Mouse (Mus musculus) limb, embryonic 13.5 days (tissue): ENCODE measurements around the gene Mfge8. TPM values are rescaled to one million over a fixed set of nuclear protein-coding genes. Genes with fewer than 3 reads are reported as not detected.

Experiments used
- ATAC-seq: fragments of 200-750 bp; cut with Nextera tagmentation; 2 replicates; pipeline ENCODE4 v1.8.0; 2017; ENCODE audit warnings: low read depth, moderate number of reproducible peaks, moderate TSS enrichment; ENCODE audit not compliant: low FRiP score
- H3K27ac ChIP-seq: fragments of 300-500 bp; sonication (generic); 2 replicates; pipeline ENCODE4 v1.5.1; 2015; ENCODE audit warnings: inconsistent platforms, mild to moderate bottlenecking, moderate library complexity
- H3K27me3 ChIP-seq: fragments of 300-500 bp; sonication (generic); 2 replicates; pipeline ENCODE4 v1.6.1; 2015; ENCODE audit warnings: mild to moderate bottlenecking, inconsistent platforms
- H3K36me3 ChIP-seq: fragments of 300-500 bp; sonication (generic); 2 replicates; pipeline ENCODE4 v1.6.1; 2015; ENCODE audit warnings: inconsistent platforms, mild to moderate bottlenecking, moderate library complexity
- H3K4me1 ChIP-seq: fragments of 300-500 bp; sonication (generic); 2 replicates; pipeline ENCODE4 v1.6.1; 2015; ENCODE audit warnings: inconsistent platforms
- H3K4me2 ChIP-seq: fragments of 300-500 bp; sonication (generic); replicated peaks from 2 replicates; pipeline ENCODE4 v1.6.1; 2015; ENCODE audit warnings: inconsistent platforms, mild to moderate bottlenecking, moderate library complexity
- H3K4me3 ChIP-seq: fragments of 300-500 bp; sonication (generic); 2 replicates; pipeline ENCODE4 v1.5.1; 2015; ENCODE audit warnings: moderate library complexity, mild to moderate bottlenecking, inconsistent platforms
- H3K9ac ChIP-seq: fragments of 300-500 bp; sonication (generic); 2 replicates; pipeline ENCODE4 v1.6.1; 2015; ENCODE audit warnings: mild to moderate bottlenecking, inconsistent platforms
- H3K9me3 ChIP-seq: fragments of 300-500 bp; sonication (generic); 2 replicates; pipeline ENCODE4 v1.6.1; 2016; ENCODE audit warnings: inconsistent platforms
- WGBS: fragments of 180-500 bp; shearing (Covaris S2); methylation state at CpG from one replicate; pipeline ENCODE4 v1.1.7; 2015; 5-methylcytosine and 5-hydroxymethylcytosine counted together
- polyA plus RNA-seq: library from polyadenylated mRNA; unstranded; fragments of >200 nt; fragmentation: Nextera tagmentation; extraction: Ambion mirVana; gene quantifications from 2 replicates; pipeline ENCODE4 v1.2.1, GENCODE M21; 2015

Mfge8 gene
- polyA plus RNA-seq, 1 experiment from 2014 or later: 166 TPM

DNA sequence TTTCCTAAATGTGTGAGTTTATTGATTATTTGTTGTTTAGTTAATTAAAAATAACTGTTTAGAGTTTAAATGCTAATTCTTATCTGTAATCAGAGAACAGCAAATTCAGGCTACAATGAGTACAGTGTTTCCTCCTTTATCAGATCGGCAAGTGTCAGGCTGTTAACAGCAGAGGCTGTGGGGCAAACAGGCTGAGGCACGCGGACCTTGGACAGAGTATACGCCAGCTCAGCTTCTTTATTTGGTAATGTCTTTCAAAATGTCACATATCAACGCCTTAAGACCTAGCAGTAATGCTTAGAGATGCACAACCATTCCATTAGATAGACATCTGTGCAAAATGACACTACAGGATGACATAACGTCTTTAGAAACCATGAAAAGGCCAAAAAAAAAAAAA is 662 bp upstream of the Mfge8 start:
- no peak overlapping the region for H3K9ac ChIP-seq
- H3K4me2 ChIP-seq: peak overlapping the region; percentile 83; the same call in 1 of the 2 replicates
- H3K27me3 ChIP-seq: no peaks in the 10 kb centered on the region
- H3K36me3 ChIP-seq: peaks cover 9% of the 10 kb centered on the region
- H3K27ac ChIP-seq: no peak overlapping the region
- H3K4me1 ChIP-seq: peaks cover 27% of the 10 kb centered on the region
- no peaks in the 10 kb centered on the region for H3K9me3 ChIP-seq
- no peak for ATAC-seq
- H3K4me3 ChIP-seq: no peak overlapping the region
- 64% methylated on average over 6 of the region's 6 CpGs for WGBS

DNA sequence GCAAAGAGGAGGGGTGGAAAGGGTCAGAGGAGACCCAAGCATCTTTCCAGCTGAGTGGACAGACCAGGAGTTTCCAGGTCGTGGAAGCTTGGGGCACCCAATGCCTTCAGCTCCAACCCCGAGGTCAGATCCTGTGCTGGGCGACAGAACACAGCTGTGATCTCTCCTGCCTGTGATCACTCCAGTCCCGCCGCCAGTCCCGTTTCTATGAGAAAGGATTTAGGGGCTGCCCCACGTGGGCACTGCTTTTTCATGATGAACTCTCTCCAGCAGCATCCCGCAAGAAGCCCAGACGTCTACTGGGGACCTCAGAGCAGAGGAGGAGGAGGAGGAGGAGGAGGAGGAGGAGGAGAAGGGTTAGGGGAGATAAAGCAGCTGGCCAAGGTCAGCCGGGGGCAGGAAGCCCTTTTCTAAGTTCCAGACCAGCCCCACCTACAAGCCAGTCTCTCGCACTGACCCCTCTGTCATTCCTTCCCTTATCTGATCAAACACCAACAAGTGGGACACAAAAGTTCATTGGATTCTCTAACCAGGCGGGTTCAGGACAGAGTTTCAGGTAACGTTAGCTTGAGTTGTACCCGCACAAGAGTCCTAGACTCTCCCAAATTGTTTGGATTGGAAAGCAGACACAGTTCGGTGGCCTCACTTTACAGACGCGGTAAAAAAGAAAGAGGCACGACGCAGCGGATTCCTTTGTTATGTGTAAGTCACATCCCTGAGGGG is 768 bp downstream of the Mfge8 start:
- peak overlapping the region; percentile 74 for H3K4me3 ChIP-seq
- H3K4me1 ChIP-seq: peaks cover 27% of the 10 kb centered on the region
- H3K27ac ChIP-seq: peak overlapping the region; percentile 67; the same call in 1 of the 2 replicates
- H3K4me2 ChIP-seq: peak overlapping the region; percentile 83
- no peaks in the 10 kb centered on the region for H3K27me3 ChIP-seq
- under 1% methylated on average over 20 of the region's 20 CpGs for WGBS
- ATAC-seq: no peak
- H3K36me3 ChIP-seq: peaks cover 23% of the 10 kb centered on the region
- H3K9me3 ChIP-seq: no peaks in the 10 kb centered on the region
- H3K9ac ChIP-seq: peak overlapping the region; percentile 83

DNA sequence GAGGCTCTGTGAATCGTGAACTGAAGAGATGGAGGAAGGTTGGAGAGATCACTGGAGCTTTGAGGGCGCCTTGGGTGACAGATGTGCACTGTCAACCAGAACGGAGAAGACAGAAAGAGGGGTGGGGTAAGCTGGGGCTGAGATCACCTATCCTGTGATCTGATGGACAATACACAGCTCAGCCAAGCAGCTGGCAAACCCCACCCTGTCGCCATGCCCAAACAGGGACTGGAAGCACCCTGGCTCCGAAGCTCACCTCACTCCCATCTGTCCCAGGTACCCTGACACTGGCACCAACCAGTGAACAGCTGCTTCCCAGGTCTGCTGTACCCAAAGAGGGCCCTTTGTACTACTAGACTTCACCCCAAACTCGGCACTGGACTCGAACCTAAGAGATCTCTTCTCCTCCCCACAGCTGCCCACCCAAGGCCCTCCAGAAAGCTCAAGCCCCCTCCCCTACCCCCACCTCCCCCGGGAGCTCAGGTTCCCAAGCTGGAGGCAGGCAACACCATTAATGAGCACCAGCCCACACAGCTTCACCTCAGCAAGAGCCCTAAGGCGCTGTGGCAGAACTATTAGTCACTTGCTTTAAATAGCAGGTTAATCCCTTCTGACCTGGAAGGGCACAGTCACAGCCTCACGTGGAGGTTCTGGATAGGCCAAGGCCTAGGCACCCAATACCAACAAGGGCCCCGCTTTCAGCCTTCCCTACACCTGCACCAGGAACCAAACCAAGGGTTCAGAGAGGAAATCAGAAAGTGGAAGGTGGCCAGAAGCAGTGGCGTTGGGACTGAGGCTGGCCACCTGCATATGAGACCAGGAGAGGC is 1.6 kb downstream of the Mfge8 start:
- H3K4me2 ChIP-seq: peak overlapping the region; percentile 83
- H3K27ac ChIP-seq: no peak overlapping the region
- peaks cover 27% of the 10 kb centered on the region for H3K4me1 ChIP-seq
- H3K27me3 ChIP-seq: no peaks in the 10 kb centered on the region
- no peak for ATAC-seq
- H3K4me3 ChIP-seq: peak overlapping the region; percentile 74
- H3K36me3 ChIP-seq: peaks cover 32% of the 10 kb centered on the region
- H3K9ac ChIP-seq: peak overlapping the region; percentile 83
- no peaks in the 10 kb centered on the region for H3K9me3 ChIP-seq
- WGBS: 38% methylated on average over 12 of the region's 12 CpGs

DNA sequence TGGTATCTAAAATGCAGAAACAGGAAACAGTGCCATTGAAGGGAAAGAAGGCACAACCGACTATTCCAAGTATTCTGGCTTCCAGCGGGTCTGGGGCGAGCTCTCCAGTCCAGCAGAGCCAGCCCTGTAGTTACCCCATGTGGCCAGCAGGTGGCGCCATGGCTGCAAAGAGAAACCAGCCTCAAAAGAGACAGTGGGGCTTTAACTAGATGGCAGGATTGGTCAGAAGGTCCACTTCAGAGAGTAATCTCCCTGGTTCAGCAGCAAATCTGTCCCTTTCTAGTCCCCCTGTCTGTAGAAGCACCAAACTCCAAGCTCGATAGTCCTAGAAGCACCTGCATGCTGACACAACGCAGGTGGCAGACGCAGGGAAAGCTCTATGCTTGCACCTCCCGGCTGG is 8.0 kb downstream of the Mfge8 start:
- no peaks in the 10 kb centered on the region for H3K4me1 ChIP-seq
- no peaks in the 10 kb centered on the region for H3K9me3 ChIP-seq
- H3K4me2 ChIP-seq: no peak overlapping the region
- H3K36me3 ChIP-seq: peaks cover 83% of the 10 kb centered on the region
- H3K27me3 ChIP-seq: no peaks in the 10 kb centered on the region
- H3K9ac ChIP-seq: no peak overlapping the region
- WGBS: 38% methylated on average over 8 of the region's 8 CpGs
- ATAC-seq: no peak
- H3K4me3 ChIP-seq: no peak overlapping the region
- no peak overlapping the region for H3K27ac ChIP-seq

DNA sequence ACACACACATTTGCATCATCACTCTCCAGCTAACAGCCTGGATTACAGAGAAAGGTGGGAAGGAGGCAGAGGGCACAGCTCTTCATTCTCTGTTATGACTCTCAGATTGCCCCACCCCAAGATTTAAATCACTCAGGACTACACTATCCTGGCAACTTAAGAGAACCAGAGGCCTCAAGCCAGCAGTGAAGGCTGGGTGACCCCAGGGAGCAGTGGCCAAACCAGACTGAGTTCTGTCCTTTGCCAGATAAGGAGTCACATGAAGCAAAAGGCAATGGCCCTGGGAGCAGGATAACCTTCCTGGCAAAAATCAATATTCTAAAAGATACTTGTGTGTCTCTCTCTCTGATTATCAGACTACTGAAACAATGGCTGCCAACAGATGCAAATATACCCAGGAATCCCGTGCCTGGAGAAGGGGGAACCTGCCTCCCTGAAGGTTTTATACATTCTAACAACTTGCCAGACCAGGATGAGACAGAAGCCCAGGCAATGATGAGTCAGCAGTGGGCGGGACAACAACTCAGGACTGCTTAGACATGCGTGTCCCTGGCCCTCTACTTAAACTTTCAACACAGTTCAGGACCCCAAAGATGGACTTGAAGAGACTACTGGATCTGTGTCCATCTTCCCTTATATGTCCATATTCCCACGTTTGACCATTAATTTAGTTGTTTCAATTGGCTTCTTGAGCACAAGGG is 8.8 kb downstream of the Mfge8 start:
- H3K36me3 ChIP-seq: peaks cover 88% of the 10 kb centered on the region
- no peaks in the 10 kb centered on the region for H3K27me3 ChIP-seq
- 69% methylated on average over 4 of the region's 4 CpGs for WGBS
- H3K4me3 ChIP-seq: no peak overlapping the region
- H3K27ac ChIP-seq: no peak overlapping the region
- no peak for ATAC-seq
- H3K4me2 ChIP-seq: no peak overlapping the region
- H3K4me1 ChIP-seq: no peaks in the 10 kb centered on the region
- no peak overlapping the region for H3K9ac ChIP-seq
- H3K9me3 ChIP-seq: no peaks in the 10 kb centered on the region

DNA sequence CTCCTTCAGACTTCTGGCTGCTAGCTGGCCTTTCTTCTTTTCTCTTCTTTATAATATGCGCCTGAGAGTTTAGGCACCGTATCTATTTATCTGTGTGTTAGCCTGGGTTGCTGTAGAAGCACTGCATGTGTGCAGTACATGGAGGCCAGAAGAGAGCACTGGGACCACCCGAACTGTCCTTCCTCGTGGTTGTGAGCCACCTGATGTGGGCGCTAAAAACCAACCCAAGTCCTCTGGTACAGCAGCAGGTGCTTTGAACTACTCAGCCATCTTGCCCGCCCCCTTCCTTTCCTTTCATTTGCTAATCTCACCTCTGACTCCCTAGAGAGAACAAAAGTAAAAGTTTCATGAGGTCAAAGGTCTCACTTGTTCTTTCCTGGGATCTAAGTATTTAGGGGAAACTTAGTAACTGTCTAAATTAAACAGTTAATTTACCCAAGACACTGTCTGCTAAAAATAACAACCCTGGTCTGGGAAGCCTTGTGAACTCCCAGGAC is 9.5 kb downstream of the Mfge8 start:
- no peaks in the 10 kb centered on the region for H3K9me3 ChIP-seq
- 57% methylated on average over 6 of the region's 6 CpGs for WGBS

DNA sequence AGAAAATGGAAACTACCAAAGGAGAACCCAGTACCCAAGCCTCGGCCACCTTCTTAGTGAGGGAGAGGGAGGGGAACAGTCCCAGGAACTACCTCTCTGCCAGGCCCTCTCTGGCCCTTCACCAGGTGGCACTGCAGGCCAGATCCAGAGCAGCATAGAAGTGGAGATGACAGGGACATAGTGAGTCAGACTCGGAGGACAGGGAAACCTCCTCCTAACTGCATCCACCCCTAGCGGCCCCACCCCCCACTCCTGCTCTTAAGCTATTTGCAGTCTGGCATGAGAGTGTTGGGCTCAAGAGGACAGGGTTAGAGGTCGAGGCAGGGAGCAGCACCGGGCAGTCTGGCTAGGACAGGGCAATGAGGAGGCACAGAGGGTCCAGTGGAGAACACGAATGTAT is 15.5 kb downstream of the Mfge8 start:
- Histone ChIP-seq H3K9me3 (no peaks in the 10 kb centered on the region), H3K4me3 (no peak overlapping the region), H3K9ac (no peak overlapping the region), H3K36me3 (peaks cover 50% of the 10 kb centered on the region), H3K4me1 (peaks cover 16% of the 10 kb centered on the region), H3K4me2 (no peak overlapping the region), H3K27me3 (peaks cover 12% of the 10 kb centered on the region), H3K27ac (no peak overlapping the region)
- ATAC-seq: no peak
- WGBS: 41% methylated on average over 6 of the region's 6 CpGs

More for the DNA sequence above, 9.5 kb downstream of the Mfge8 start:
- H3K27ac ChIP-seq: no peak overlapping the region
- no peak overlapping the region for H3K4me2 ChIP-seq
- H3K4me3 ChIP-seq: no peak overlapping the region
- no peak overlapping the region for H3K9ac ChIP-seq
- no peaks in the 10 kb centered on the region for H3K27me3 ChIP-seq
- H3K36me3 ChIP-seq: peaks cover 88% of the 10 kb centered on the region
- no peaks in the 10 kb centered on the region for H3K4me1 ChIP-seq
- ATAC-seq: no peak

DNA sequence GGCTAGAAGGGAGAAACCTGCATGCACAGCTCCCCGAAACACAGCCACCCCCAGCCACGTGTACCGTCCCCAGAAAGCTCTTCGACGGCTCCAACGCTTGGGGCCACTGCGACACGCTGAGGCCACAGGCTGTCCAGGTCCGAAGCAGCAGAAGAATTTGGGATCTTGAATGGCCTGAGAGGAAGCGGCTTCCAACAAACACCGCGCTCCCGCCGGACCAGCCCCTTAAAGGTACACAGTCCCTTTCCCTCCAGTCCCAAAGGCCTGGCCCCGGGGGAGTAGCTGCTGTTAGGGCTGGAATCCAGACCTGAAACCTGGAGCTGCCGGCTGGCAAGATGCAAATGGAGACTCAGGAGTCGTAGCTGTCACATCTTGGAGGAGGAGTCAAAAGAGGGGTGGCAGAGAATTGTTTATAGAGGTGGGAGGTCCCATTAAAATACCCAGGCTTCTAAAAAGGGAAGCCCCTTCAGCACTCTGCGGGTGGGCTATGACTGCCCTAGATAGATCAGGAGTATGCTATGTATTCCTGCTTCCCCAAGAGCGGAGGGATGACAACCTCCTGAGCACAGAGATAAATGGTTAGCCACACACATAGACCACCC is 17.9 kb downstream of the Mfge8 start, which contains the start of gene Hapln3:
TSS of gene Hapln3 (minus strand) at position 176 of the 602 bp plus-strand sequence.
- Histone ChIP-seq H3K4me2 (peak within 1 kb of the TSS; percentile 61), H3K9ac (peak within 1 kb of the TSS; percentile 54; the same call in 1 of the 2 replicates), H3K9me3 (no peaks in the 10 kb centered on the region), H3K4me1 (peaks cover 16% of the 10 kb centered on the region), H3K27ac (no peak within 1 kb of the TSS), H3K4me3 (peak within 1 kb of the TSS; percentile 33), H3K27me3 (peaks cover 12% of the 10 kb centered on the region), H3K36me3 (peaks cover 27% of the 10 kb centered on the region)
- WGBS: 3% methylated on average over 19 of the region's 19 CpGs
- ATAC-seq: no peak

DNA sequence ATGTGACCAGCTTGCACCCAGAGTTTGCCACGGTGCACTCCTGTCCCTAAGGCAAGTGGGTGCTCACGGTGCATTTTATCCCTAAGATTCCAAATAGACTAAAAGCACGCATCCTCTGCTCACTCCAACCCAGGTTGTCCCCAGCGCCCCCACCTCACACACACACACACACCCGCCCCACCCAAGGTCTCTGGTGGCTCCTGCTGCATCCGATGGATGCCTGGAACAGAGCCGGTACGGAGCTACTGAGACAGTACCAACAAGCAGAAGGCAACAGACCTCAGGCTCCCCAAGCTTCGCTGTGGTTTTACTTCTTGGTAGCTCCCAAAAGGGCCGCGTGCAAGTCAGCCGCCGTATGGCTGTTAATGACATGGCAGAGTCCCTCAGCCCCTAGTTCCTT is 18.5 kb downstream of the Mfge8 start:
- Histone ChIP-seq H3K36me3 (peaks cover 22% of the 10 kb centered on the region), H3K4me3 (peak overlapping the region; percentile 33), H3K27me3 (peaks cover 12% of the 10 kb centered on the region), H3K27ac (no peak overlapping the region), H3K9me3 (no peaks in the 10 kb centered on the region), H3K4me2 (peak overlapping the region; percentile 61), H3K9ac (peak overlapping the region; percentile 54; the same call in 1 of the 2 replicates), H3K4me1 (peaks cover 16% of the 10 kb centered on the region)
- 12% methylated on average over 13 of the region's 13 CpGs for WGBS
- ATAC-seq: no peak

DNA sequence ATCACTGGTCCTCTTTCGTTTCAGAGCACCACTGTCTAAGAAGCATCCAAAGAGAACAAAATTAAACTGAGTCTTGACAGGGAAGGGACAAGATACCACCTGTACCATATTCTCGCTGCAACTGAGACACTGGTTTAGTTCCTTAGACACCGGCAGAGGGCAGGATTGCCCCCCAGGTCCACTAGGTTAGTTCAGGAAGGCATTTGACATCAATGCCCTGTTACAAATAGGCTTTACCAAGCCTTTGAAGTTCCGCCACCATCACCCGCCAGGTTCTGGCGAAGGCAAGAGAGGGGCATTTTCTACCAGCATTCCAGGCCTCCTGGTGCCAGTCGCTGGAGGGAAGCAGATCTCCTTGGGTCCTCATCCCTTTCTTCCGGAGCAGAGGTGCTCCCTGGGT is 19.0 kb downstream of the Mfge8 start:
- ATAC-seq: no peak
- Histone ChIP-seq H3K9me3 (no peaks in the 10 kb centered on the region), H3K9ac (0 out of 2 replicates have a peak overlapping the region, but pooled peaks have one; percentile 54), H3K4me3 (no peak overlapping the region), H3K4me2 (peak overlapping the region; percentile 61), H3K4me1 (peaks cover 16% of the 10 kb centered on the region), H3K27me3 (peaks cover 12% of the 10 kb centered on the region), H3K27ac (no peak overlapping the region), H3K36me3 (peaks cover 17% of the 10 kb centered on the region)
- 16% methylated on average over 8 of the region's 8 CpGs for WGBS

DNA sequence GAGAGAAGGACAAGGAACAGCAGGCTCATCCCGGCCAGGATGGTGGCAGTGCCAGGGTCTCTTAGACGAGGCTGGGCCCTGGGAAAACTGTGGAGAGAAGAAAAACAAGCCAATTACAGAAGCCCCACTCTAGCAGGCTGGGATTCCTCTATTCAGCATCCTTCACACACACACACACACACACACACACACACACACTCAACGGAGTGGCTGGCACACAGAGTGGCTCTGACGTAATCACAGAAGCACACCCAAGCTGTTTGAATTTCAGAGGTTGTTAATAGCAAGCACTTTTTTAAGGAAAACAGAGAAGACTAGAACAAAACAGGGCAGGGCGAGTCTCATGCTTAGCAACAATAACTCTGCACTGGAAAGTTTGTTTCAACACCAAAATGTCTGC is 25.4 kb downstream of the Mfge8 start:
- no peaks in the 10 kb centered on the region for H3K4me1 ChIP-seq
- no peak overlapping the region for H3K4me2 ChIP-seq
- 78% methylated on average over 5 of the region's 5 CpGs for WGBS
- no peak overlapping the region for H3K9ac ChIP-seq
- H3K36me3 ChIP-seq: no peaks in the 10 kb centered on the region
- no peak overlapping the region for H3K27ac ChIP-seq
- no peaks in the 10 kb centered on the region for H3K9me3 ChIP-seq
- no peak overlapping the region for H3K4me3 ChIP-seq
- no peaks in the 10 kb centered on the region for H3K27me3 ChIP-seq
- ATAC-seq: no peak
